Mouse (Mus musculus) WW6 (cell line): ENCODE measurements around the gene Ildr2.

Experiments
- DNase-seq: peaks from one replicate; pipeline ENCODE4 v3.0.0-alpha.2; 2013; ENCODE audit warnings: low read depth, low spot score

Ildr2 gene

DNA sequence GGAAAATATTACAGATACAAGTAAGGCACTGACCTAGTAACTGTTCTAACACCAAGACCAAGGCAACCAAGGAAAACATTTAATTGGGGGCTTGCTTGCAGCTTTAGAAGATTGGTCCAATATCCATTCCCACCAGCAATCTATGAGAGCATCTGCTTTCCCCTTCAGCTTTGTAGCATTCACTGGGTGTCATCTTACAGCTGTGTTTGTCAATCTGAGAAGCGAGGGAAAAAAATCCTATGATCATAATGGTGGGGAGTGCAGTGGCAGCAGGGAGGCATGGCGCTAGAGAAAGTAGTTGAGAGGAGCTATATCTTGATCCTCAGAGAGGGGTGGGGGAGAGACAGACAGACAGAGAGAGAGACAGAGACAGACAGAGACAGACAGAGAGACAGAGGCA lies 88.1 kb downstream of the Ildr2 start:
- DNase-seq = no peak

DNA sequence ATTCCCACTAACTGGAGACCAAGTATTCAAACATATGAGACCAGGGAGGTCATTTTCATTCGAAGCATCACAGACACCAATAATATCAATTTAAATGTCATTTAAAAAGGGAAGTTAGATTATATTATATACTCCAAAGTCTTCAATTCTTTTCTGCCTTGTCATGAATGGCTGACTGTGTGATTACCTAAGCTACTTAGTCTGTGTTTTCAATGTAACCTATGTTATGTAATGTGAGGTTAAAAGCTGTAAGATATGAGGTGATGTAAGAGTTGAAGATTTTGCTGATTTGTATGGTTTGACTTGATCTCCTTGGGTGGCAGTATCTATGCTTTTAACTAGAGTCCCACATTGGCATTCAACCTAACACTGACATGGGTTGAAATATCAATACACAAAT lies 88.6 kb downstream of the Ildr2 start:
- DNase-seq = no peak

DNA sequence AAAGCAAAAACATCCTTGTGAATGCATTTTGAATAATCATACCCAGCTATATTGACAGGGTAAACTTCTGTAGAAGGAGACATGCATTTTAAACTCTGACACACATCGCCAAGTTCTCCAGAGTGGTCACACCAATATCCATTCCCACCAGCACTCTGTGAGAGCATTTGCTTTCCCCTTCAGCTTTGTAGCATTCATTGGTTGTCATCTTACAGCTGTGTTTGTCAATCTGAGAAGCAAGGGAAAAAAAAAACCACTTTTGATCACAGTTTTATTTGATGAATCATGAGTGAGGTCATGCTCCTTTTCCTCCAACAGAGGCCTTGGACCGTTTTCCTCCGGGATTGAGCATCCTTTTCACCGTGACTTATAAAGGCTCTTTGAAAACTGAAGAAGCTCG lies 89.6 kb downstream of the Ildr2 start:
- no peak for DNase-seq

DNA sequence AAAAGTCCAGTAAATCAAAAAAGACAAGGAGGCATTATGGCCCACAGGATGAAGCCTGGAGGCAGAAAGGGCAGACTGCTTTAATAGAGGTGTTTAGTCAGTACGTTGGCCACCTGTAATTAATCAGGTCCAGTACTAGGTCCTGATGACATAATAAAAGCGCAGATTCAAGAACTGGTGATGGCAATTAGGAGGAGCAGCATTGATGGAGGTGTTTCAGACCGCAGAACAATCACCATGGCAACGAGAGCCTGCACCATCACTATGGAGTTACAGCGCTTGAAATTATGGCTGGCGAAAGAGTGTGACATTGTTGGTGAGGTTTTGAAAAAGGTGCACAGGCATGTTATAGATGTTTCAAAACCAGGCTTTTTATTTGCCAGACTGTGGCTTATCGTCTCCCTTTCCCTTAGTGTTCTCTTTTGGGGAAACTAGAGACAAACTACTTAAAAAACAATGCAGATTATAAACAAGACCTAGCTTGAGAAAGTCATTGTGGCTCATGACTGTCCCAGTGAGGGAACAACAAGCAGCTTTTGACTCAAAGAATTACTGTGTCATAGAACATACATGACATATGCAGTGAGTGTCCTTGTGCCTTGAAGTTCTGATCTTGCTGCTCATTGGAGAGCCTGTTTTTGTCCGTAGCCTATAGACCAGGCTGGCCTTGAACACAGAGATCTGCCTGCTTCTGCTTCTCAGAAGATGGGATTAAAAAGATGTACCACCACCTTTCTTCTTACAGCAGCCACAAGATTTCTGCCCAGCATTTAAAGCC lies 90.5 kb downstream of the Ildr2 start:
- DNase-seq = no peak

DNA sequence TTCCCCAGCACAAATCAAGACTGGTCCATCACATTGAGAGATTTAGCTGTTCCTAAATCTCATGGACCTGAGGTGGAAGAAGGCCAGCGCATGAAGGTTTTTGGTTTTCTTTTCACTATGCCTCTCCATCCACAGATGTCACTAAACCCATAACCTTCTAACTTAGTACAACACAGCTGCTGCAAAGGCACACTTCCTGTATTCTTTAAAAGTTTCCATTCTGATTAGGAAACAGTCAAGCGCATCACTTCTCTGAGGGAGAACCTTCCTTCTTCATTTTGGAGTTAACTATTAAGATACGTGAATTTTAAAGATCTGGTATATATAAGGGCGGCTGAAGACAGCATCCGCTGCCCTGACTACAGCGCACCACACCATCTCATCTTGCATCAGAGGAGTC lies 91.7 kb downstream of the Ildr2 start:
- DNase-seq = no peak

DNA sequence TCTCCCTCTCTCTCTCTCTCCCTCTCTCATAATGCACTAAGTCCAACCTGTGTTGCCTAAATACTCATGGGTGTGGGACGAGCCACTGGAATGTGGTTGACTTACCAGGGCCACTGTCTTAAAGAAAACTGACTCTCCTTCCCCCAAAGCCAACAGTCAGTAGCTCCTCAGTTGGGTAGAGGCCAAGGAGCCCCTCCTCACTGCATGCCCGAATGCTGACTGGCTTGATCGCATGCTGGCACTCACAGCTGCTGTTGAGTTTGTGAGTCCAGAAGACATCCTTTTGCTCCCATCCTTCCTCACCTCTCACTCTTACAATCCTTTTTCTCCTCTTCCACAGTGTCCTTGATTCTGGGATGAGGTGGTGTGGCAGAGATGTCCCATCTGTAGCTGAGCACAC lies 93.0 kb downstream of the Ildr2 start:
- DNase-seq = no peak

DNA sequence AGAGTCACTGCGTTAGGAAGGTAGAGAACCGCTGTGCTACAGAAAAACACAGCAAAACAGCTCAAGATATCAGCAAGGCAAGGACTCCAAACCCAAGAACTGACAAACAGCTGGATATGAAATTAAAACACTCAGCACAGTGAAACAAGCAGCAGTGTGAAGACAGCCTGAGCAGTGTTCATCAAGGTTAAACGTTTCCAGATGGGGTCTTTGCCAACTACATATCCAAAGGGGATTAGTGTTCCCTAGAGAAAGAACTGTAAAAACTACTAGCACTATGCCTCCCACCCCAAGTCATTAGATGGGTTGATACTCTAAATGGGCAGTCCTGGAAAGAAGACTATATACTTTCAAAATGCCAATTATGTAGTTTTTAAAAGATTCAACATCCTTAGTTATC lies 95.4 kb downstream of the Ildr2 start:
- no peak for DNase-seq

DNA sequence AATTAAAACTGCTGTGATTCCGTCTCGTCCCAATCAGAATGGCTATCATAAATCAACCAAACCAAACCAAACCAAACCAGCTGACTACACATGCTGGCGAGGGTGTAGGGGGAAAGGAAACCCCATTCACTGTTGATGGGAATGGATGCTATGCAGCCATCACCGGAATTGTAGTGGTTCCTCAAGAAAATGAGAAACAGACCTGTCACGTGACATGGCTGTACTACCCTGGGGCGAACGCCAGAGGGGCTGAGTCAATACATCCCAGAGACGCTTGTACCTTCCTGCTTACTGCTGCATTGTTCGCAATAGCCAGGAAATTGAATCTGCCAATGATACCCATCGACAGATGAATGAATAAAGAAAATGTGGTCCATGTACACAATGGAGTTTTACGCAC lies 95.8 kb downstream of the Ildr2 start:
- no peak for DNase-seq

DNA sequence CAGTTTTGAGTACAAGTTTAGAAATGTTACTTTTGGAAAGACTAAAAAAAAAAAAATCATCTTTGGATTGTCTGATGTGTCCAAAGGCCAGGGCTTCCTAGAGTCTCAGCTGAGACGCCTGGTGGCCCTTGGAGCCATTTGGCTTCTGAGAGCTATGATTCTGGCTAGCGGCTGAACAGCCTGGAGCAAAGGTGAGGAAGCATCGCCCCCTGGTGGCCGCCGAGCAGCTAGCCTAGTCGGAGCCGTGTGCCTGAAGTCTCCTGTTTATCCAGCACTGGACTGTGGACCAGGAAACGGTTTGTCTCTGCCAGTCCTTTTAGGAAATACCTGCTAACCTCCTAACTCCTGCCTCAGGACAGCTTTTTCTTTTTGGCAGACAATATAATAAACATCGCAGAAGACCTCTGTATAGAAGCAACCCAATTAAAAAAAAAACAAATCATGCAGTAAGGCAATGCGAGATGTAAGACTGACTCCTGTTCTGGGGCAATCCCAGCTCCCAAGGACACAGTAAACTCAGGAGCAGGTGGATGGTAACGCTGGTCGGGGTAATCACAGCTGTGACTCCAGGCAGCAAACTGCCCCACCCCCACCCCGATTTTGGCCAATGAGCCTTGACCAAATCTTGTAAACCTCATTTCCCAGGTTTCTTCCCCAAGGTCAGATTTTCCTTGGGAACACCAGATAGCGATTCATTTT lies 106.4 kb downstream of the Ildr2 start:
- DNase-seq = peak; percentile 36

DNA sequence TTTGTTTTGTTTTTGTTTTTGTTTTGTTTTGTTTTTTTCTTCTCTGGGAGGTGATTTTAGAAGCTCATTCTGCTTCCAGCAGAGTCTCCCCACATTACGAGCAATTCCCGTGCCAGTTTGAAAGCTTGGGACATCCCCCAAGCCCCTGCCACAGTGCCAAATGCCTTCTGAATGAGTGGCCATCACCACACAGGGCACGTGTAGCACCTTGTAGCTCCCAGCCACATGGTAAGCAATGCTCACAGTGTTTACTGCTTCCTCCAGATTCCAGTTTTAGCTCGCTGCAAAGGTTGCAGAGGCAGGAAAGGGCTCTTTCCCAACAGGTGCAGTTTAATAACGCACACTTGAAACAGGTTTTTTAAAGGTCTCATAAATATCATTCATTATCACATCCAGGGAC lies 107.0 kb downstream of the Ildr2 start:
- DNase-seq = no peak

DNA sequence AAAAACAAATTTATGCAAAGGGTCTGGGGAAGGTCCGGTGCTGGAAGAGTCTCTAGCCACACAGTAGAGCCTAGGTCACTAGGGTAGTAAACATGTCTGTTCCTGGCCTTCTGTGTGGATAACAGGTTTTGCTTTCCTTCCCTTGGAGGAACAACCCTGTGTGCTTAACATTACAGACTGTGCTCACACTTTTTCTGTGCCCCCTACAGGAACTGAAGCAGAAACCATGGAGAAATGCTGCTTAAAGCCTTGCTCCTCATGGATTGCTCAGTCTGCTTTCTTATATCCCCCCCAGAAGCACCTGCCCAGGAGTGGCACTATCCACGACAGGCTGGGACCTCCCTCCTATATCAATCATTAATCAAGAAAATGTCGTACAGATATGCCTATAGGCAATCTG lies 107.9 kb downstream of the Ildr2 start:
- DNase-seq = no peak

DNA sequence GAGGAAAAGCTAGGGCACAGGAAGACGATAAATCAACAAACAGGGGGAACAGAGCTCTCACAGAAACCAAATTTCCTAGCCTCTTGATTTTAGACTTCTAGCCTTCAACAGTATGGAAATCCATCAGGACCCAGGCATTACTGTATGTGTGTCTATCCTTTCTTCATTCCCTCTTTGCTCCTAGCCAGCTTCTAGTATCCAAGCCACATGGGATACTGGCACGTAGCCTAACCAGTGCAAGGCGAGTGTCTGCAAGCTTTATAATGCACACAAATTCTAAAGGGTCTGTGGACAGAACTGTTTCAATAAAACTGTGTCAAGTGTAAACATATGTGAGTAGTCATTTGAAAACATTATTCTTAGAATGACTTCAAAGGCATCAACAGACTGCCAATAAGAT lies 108.7 kb downstream of the Ildr2 start:
- no peak for DNase-seq

DNA sequence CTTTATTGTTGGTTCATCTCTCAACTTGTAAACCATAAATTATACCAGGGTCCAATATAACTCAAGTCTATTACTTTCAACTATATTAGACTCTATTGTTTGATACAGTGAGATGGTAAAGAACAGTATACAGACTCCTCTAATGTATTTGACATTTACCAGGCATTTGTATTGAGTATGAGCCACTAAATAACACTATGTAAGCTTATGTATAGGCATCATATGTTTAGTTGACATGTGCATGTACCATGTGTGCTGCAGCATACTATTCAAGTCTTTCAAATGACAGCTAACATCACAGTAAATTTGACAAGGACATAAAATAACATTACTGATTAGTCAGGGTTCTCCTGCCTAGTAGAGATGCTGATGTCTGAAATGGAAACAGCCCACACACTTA lies 109.2 kb downstream of the Ildr2 start:
- no peak for DNase-seq
